Comparison of ENCODE assay signal across 26 mouse cellular contexts in the genomic region with DNA sequence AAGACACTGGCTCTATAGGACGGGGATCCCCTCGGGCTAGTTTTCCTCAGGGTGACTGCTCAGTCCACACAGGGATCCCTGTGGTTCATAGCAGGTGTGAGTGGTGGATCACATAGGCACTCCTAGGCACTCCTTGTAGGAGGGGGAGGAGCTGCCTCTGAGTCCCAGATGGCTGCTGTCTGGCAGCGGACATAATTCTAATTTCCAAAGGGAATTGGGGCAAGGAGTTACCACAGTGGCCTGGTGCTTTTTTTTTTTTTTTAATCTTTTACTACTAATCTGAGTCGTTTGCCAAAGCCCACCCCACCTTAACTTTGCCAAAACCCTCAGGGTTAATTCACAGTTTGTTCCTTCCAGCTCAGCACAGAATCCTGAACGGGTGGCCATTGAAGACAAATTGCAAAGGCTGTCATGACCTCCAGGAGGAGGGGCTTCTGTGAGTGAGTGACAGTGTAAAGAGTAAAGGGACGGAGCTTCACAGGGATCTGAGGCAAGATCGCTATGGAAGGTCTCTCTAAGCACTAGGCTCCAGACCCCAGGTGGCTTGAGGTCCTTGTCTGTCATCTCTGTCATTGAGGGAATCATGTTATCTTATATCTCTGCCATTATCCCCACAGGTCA. TPM values are rescaled to one million over a fixed set of nuclear protein-coding genes. Genes with fewer than 3 reads are reported as not detected.
DNase-seq lines count a peak whose midpoint lies in the region; ATAC-seq and TF ChIP-seq lines count a peak whose summit lies in the region.
"Had no signal": no experiment of that assay in that cellular context is flagged by ENCODE, and none has a peak within 500 bp of the region (broad histone marks: within the 10 kb centered on the region; RNA-seq: fewer than 3 reads in every experiment).

No protein-coding gene starts in this region.

- H3K27ac ChIP-seq in forebrain, embryonic 10.5 days, result peak overlapping the region; percentile 36; the same call in 1 of the 2 replicates
- no peak overlapping the region for H3K27ac ChIP-seq in forebrain, embryonic 12.5 days
- no peak overlapping the region for H3K27ac ChIP-seq in kidney, embryonic 16.5 days (ENCODE audit: low read length)
- H3K27ac ChIP-seq in heart, embryonic 10.5 days, result no peak overlapping the region
- H3K27ac ChIP-seq: gastrocnemius, adult 2 months; hindbrain, embryonic 10.5 days; hindbrain, postnatal 0 days; left cerebral cortex, adult 2 months; limb, embryonic 10.5 days; liver, embryonic 15.5 days; lung, embryonic 15.5 days; macrophage had no signal

- H3K36me3 ChIP-seq in forebrain, embryonic 10.5 days (replicated peaks), result no peaks in the 10 kb centered on the region
- H3K36me3 ChIP-seq in forebrain, embryonic 12.5 days (replicated peaks), result no peaks in the 10 kb centered on the region
- H3K36me3 ChIP-seq in kidney, embryonic 16.5 days (ENCODE audit: insufficient read depth, low read length), result no peaks in the 10 kb centered on the region
- no peaks in the 10 kb centered on the region for H3K36me3 ChIP-seq in heart, embryonic 10.5 days
- H3K36me3 ChIP-seq: hindbrain, embryonic 10.5 days; limb, embryonic 10.5 days; liver, embryonic 15.5 days; lung, embryonic 15.5 days had no signal

- no peak for TF ChIP-seq CTCF in brain, embryonic 14.5 days (IDR thresholded peaks at IDR 0.05; ENCODE audit: borderline replicate concordance, extremely low read depth, insufficient read depth, insufficient read length)

- no peak for ATAC-seq in forebrain, embryonic 12.5 days (ENCODE audit: low FRiP score)
- ATAC-seq in kidney, embryonic 16.5 days (ENCODE audit: low FRiP score, low TSS enrichment), result no peak
- ATAC-seq: CD4-positive, CD25-positive, alpha-beta regulatory T cell, adult 4 months; hindbrain, postnatal 0 days; intestine, embryonic 16.5 days had no signal

- WGBS in forebrain, embryonic 10.5 days, result 61% methylated on average over 7 of the region's 7 CpGs
- WGBS in forebrain, embryonic 12.5 days, result 53% methylated on average over 7 of the region's 7 CpGs
- WGBS in kidney, embryonic 16.5 days, result 55% methylated on average over 7 of the region's 7 CpGs
- WGBS in heart, embryonic 10.5 days, result 57% methylated on average over 7 of the region's 7 CpGs

- no peaks in the 10 kb centered on the region for H3K27me3 ChIP-seq in forebrain, embryonic 10.5 days (ENCODE audit: poor library complexity, severe bottlenecking)
- no peaks in the 10 kb centered on the region; the same call in 1 of the 2 replicates for H3K27me3 ChIP-seq in forebrain, embryonic 12.5 days
- H3K27me3 ChIP-seq in kidney, embryonic 16.5 days (ENCODE audit: insufficient read depth, low read length), result no peaks in the 10 kb centered on the region
- H3K27me3 ChIP-seq in heart, embryonic 10.5 days (ENCODE audit: insufficient read depth, poor library complexity, severe bottlenecking), result no peaks in the 10 kb centered on the region
- H3K27me3 ChIP-seq: liver, embryonic 15.5 days; lung, embryonic 15.5 days had no signal

- no peak overlapping the region for H3K9ac ChIP-seq in forebrain, embryonic 12.5 days
- no peak overlapping the region for H3K9ac ChIP-seq in kidney, embryonic 16.5 days (replicated peaks; ENCODE audit: low read length)
- H3K9ac ChIP-seq: liver, embryonic 15.5 days; lung, embryonic 15.5 days had no signal

- peaks cover 14% of the 10 kb centered on the region for H3K4me1 ChIP-seq in forebrain, embryonic 10.5 days
- 0 out of 2 replicates have a peak, but pooled peaks cover 9% of the 10 kb centered on the region for H3K4me1 ChIP-seq in forebrain, embryonic 12.5 days
- H3K4me1 ChIP-seq in kidney, embryonic 16.5 days (ENCODE audit: insufficient read depth, low read length), result no peaks in the 10 kb centered on the region
- no peaks in the 10 kb centered on the region; the same call in 1 of the 2 replicates for H3K4me1 ChIP-seq in heart, embryonic 10.5 days
- H3K4me1 ChIP-seq: liver, embryonic 15.5 days had no signal

- no peak overlapping the region for H3K4me3 ChIP-seq in forebrain, embryonic 10.5 days
- H3K4me3 ChIP-seq in forebrain, embryonic 12.5 days (replicated peaks), result no peak overlapping the region
- no peak overlapping the region for H3K4me3 ChIP-seq in kidney, embryonic 16.5 days (ENCODE audit: low read length)
- H3K4me3 ChIP-seq in heart, embryonic 10.5 days, result no peak overlapping the region
- H3K4me3 ChIP-seq: gastrocnemius, adult 2 months; hindbrain, embryonic 10.5 days; left cerebral cortex, adult 2 months; limb, embryonic 10.5 days; liver, embryonic 15.5 days; lung, embryonic 15.5 days had no signal

- no peak for TF ChIP-seq POLR2A in brain, embryonic 14.5 days (IDR thresholded peaks at IDR 0.05; ENCODE audit: borderline replicate concordance, extremely low read depth, insufficient read depth, insufficient read length, poor library complexity, severe bottlenecking)

- H3K4me2 ChIP-seq in forebrain, embryonic 12.5 days, result no peak overlapping the region
- no peak overlapping the region for H3K4me2 ChIP-seq in kidney, embryonic 16.5 days (replicated peaks; ENCODE audit: low read depth, low read length)
- H3K4me2 ChIP-seq: heart, embryonic 11.5 days; liver, embryonic 15.5 days; lung, embryonic 15.5 days had no signal

- H3K9me3 ChIP-seq in forebrain, embryonic 10.5 days, result no peaks in the 10 kb centered on the region
- no peaks in the 10 kb centered on the region for H3K9me3 ChIP-seq in forebrain, embryonic 12.5 days
- no peaks in the 10 kb centered on the region for H3K9me3 ChIP-seq in kidney, embryonic 16.5 days (ENCODE audit: low read length)
- H3K9me3 ChIP-seq in heart, embryonic 10.5 days, result no peaks in the 10 kb centered on the region
- H3K9me3 ChIP-seq: hindbrain, embryonic 10.5 days; limb, embryonic 10.5 days; liver, embryonic 15.5 days; lung, embryonic 15.5 days had no signal

- DNase-seq in forebrain, embryonic 10.5 days (ENCODE audit: extremely low spot score, low spot score), result no peak
- peak; percentile 40 to 68 for DNase-seq in kidney, postnatal 25 days
- DNase-seq in MN1 (ENCODE audit: low spot score), result peak; percentile 66
- DNase-seq in brain, embryonic 14.5 days (ENCODE audit: low read depth), result peak; percentile 75
- no peak for DNase-seq in heart, embryonic 10.5 days (ENCODE audit: low spot score)
- DNase-seq in cerebellum, adult 11 months, result no peak
- DNase-seq: adrenal gland, postnatal 36 days; cerebellum, adult 11-12 months; gastrocnemius, adult 2 months; liver; right cerebral cortex, postnatal 25 days; spleen, adult 18-20 months had no signal

RNA-seq across cellular contexts. Expression of gene Cryaa, which starts 31.6 kb away (rescaled TPM):
- 0.16 TPM in 1 of 2 replicates, not detected in the other for polyA plus RNA-seq in forebrain, embryonic 10.5 days (2016; fragmentation: Nextera tagmentation; extraction: Ambion mirVana)
- not detected in 2 replicates for polyA plus RNA-seq in forebrain, embryonic 12.5 days (2016; fragmentation: Nextera tagmentation; extraction: Ambion mirVana)
- not detected in 2 replicates for polyA plus RNA-seq in kidney, embryonic 16.5 days (2015; fragmentation: Nextera tagmentation; extraction: Ambion mirVana)
- 0.06 and 0.12 TPM in 2 replicates for polyA plus RNA-seq in brain, embryonic 14.5 days (2012; rRNA removed)
- polyA plus RNA-seq in heart, embryonic 10.5 days (2016; fragmentation: Nextera tagmentation; extraction: Ambion mirVana), result not detected in 2 replicates
- polyA plus RNA-seq: CD4-positive, CD25-positive, alpha-beta regulatory T cell, adult 4 months; heart, embryonic 11.5 days; heart, postnatal 0 days; hindbrain, embryonic 10.5 days; limb, embryonic 10.5 days; liver, embryonic 15.5 days; lung, embryonic 15.5 days; macrophage; neural tube, embryonic 11.5 days had no signal

RNA-seq across cellular contexts. Expression of gene U2af1, which starts 50.5 kb away (rescaled TPM):
- polyA plus RNA-seq in forebrain, embryonic 10.5 days (2016; fragmentation: Nextera tagmentation; extraction: Ambion mirVana), result 529 and 553 TPM in 2 replicates
- 379 and 385 TPM in 2 replicates for polyA plus RNA-seq in forebrain, embryonic 12.5 days (2016; fragmentation: Nextera tagmentation; extraction: Ambion mirVana)
- 262 and 338 TPM in 2 replicates for polyA plus RNA-seq in kidney, embryonic 16.5 days (2015; fragmentation: Nextera tagmentation; extraction: Ambion mirVana)
- 217 and 227 TPM in 2 replicates for polyA plus RNA-seq in brain, embryonic 14.5 days (2012; rRNA removed)
- polyA plus RNA-seq in heart, embryonic 10.5 days (2016; fragmentation: Nextera tagmentation; extraction: Ambion mirVana), result 271 and 373 TPM in 2 replicates

Comparison
In these comparisons a context has a peak if more than half of its experiments do, and no peak if none do; other contexts are left out.
1. DNase-seq: peak in kidney, postnatal 25 days (2 of 2), MN1 (single experiment) and brain, embryonic 14.5 days (single experiment); none in forebrain, embryonic 10.5 days (single experiment), heart, embryonic 10.5 days (single experiment) and cerebellum, adult 11 months (single experiment).